Mouse (Mus musculus): ENCODE results near the gene Gm14743. TPM values are rescaled to one million over a fixed set of nuclear protein-coding genes. Genes with fewer than 3 reads are reported as not detected.

The Gm14743 gene
- not detected for polyA plus RNA-seq (2017; shearing (Covaris generic))

GRCm38 (mm10) chrX:78245821-78246220 lies at the start of gene Gm14743:
Gene Gm14743 (minus strand): TSS chrX:78245921.

Other genes with a start within 250 kb of the Gm14743 start
- gene Obp1a, start 154.5 kb downstream of the Gm14743 start, polyA plus RNA-seq (2017; shearing (Covaris generic)), result not detected
- not detected for gene Gm5938, start 120.5 kb downstream of the Gm14743 start, polyA plus RNA-seq (2017; shearing (Covaris generic))
- not detected for gene Obp1b, start 59.1 kb downstream of the Gm14743 start, polyA plus RNA-seq (2017; shearing (Covaris generic))
- gene 4930480E11Rik, start 123.7 kb upstream of the Gm14743 start, polyA plus RNA-seq (2017; shearing (Covaris generic)), result not detected

Data from effector memory CD4-positive, alpha-beta T cell, adult 7 months (primary cell).